Mouse (Mus musculus): ENCODE data around the gene Rap1b. TPM values are rescaled to one million over a fixed set of nuclear protein-coding genes. Genes with fewer than 3 reads are reported as not detected.

Gene Rap1b
- polyA plus RNA-seq (2014; fragmentation: Illumina TruSeq; extraction: RNeasy Lipid Tissue Mini Kit (QIAGEN cat#74804); ENCODE audit: low read depth, low replicate concordance), result 573 TPM

DNA sequence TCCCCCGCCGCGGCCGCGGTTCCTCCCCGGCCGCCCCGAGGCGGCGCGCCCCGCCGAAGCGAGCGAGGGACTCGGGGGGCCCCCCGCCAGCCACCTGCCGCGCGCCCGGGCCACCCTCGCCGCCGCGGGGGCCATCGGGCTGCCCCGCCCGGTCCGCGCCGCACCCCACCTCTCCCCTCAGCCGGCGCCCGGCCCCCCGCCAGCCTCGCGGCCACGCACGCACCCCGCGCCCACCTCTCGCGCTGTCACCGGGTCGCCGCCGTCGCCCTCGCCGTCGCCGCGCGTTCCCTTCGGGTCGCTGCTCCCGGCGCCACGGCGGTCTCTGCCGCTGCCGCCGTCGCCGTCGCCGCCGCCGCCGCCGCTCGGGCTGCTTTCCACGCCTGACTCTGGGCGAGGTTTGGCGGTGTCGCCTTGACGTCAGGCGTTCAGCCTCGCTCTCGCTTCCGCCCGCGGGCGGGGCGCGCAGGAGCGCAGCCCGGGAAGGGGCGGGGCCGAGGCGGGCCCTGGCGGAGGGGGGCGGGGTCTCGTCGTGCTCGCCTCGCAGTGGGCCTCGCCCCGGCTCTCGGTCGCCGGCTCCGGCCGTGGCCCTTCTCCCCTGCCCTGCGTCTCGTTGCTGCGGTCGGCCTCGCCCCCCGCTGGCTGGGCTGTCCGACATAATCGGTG lies at the start of gene Rap1b:
TSS of gene Rap1b (minus strand) at position 439 of the 663 bp plus-strand sequence.

DNA sequence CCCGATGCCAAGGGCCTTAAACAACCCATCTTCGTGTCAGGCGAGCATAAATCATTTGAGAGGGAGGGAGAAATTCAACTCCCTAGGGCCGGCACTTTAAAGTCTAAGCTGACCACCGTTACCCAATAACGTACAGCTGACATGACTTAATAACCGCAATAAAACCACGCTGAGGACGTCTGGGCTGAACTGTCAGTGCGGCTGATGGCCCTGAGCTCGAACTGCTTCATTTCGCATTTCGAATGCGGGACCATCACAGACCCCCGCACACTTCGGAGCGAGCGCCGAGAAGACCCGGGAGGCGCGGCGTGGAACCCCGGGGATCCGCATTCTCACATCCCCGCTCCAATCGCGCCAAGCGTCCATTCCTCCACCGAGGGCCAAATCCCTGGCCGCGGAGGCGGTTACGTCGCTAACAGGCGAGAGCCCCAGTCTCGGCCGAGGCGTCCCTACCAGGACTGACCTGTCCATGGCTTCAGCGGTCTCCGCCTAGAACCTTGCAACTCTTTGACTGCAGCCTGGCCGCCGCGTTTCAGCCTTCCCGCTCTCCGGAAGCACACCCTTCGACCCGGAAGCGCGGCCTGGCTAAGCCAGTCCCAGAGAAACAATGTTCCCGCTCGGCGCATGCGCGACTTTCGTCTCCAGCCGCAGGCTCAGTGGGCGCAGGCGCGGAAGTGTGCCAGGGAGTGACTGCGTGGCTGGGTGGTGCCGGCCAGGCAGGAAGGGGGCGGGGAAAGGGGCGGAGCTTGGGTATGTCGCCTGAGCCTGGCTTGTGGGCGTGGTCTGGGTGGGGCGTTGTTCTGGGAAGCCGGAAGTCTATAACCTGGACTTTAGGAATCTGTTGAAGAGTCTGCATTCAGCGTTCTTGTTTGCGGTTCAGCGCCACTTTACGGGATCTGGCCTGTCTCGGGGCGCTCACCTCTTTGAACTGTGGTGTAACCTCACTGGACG lies 53.4 kb downstream of the Rap1b start, which contains the start of gene Nup107:
TSS of gene Nup107 (minus strand) at position 565 of the 951 bp plus-strand sequence.

Other genes starting within 250 kb of the Rap1b start
- gene Cpm, start 216.5 kb downstream of the Rap1b start, polyA plus RNA-seq (2014; fragmentation: Illumina TruSeq; extraction: RNeasy Lipid Tissue Mini Kit (QIAGEN cat#74804); ENCODE audit: low read depth, low replicate concordance), result 24.3 TPM
- 93.0 TPM for gene Mdm2, start 135.3 kb downstream of the Rap1b start, polyA plus RNA-seq (2014; fragmentation: Illumina TruSeq; extraction: RNeasy Lipid Tissue Mini Kit (QIAGEN cat#74804); ENCODE audit: low read depth, low replicate concordance)
- gene Slc35e3, start 99.7 kb downstream of the Rap1b start, polyA plus RNA-seq (2014; fragmentation: Illumina TruSeq; extraction: RNeasy Lipid Tissue Mini Kit (QIAGEN cat#74804); ENCODE audit: low read depth, low replicate concordance), result 14.9 TPM
- 40.8 TPM for gene Nup107, start 53.3 kb downstream of the Rap1b start, polyA plus RNA-seq (2014; fragmentation: Illumina TruSeq; extraction: RNeasy Lipid Tissue Mini Kit (QIAGEN cat#74804); ENCODE audit: low read depth, low replicate concordance)

All from adrenal gland, adult 10 weeks (tissue).